Mouse (Mus musculus) pancreas, adult 10 weeks (tissue): Measurements from ENCODE around the gene Dusp21. TPM values are rescaled to one million over a fixed set of nuclear protein-coding genes. Genes with fewer than 3 reads are reported as not detected.

ENCODE experiments used
- polyA plus RNA-seq: library from polyadenylated mRNA; stranded (reverse); fragments of 350-450 nt; fragmentation: Illumina TruSeq; extraction: RNeasy Lipid Tissue Mini Kit (QIAGEN cat#74804); gene quantifications from one replicate; pipeline ENCODE4 v1.2.3, GENCODE M21; 2015; ENCODE audit warnings: low read depth, low replicate concordance; ENCODE audit not compliant: insufficient read depth

Gene Dusp21
- not detected for polyA plus RNA-seq

DNA sequence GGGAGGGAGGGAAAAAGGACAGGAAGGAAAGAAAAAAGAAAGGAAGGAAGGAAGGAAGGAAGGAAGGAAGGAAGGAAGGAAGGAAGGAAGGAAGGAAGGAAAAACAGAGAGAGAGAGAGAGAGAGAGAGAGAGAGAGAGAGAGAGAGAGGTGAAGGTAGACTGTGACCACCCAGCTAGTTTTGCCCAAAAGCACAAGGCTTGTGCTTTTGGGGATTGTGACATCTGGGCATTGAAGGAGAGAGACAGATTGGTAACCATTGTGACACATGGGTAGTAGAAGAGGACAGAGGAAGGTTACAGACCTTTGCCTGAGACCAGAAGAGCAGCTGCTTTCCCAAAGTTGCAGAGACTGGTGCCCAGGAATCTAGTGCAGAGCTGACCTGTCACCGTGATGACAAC is at the start of gene Dusp21:
Gene Dusp21, plus strand, starts transcription at position 301 of the 400 bp plus-strand sequence.

DNA sequence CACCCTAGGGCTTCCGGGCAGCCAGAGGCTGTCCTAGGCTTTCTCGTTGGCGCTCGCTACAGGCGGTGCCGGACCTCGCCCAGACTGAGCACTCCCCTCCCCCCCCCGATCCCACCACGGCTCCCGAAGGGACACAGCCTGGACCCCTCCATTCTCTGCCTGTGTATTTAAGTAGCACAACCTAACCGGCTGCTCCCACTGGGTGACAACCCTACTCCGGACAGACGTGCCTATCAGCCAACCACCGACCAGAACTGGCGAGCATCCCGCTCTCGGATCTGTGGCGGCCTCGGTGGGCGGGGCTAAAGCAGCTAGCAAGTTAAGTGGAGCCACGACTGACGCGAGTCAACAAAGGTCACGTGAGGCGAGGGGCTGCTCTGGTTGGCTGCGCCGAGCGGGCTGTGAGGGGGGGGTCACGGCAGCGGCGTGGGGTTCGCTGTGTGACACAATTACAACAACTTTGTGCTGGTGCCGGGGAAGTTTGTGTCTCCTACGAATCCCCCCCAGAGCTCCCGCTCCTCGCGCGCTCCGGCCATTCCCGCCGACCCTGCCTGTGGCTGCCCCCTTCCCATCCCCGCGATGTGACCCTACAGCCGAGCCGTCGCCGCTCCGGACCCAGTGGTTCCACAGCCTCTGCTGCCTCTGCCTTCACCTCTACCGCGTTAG is 16.7 kb downstream of the Dusp21 start, which contains the start of gene Kdm6a:
Gene Kdm6a, plus strand, starts transcription at position 384 of the 666 bp plus-strand sequence.

Other genes starting within 250 kb of the Dusp21 start
- 8.6 TPM for gene Kdm6a, start 16.7 kb downstream of the Dusp21 start, polyA plus RNA-seq